Mouse (Mus musculus) liver, embryonic 13.5 days (tissue): ENCODE results near the gene Ric3. TPM values are rescaled to one million over a fixed set of nuclear protein-coding genes. Genes with fewer than 3 reads are reported as not detected.
A peak's percentile ranks its signal among the peaks of the same experiment; 100 is the strongest.

Source experiments
- ATAC-seq: fragments of 200-750 bp; cut with Nextera tagmentation; 2 replicates; pipeline ENCODE4 v1.8.0; 2017; ENCODE audit warnings: low read depth, mild to moderate bottlenecking, moderate number of reproducible peaks, moderate library complexity
- DNase-seq: peaks from one replicate; pipeline ENCODE4 v3.0.0; 2022
- H3K27ac ChIP-seq: fragments of 300-500 bp; sonication (generic); 2 replicates; pipeline ENCODE4 v1.5.1; 2015; ENCODE audit warnings: moderate library complexity, mild to moderate bottlenecking, inconsistent platforms
- H3K27me3 ChIP-seq: fragments of 300-500 bp; sonication (generic); 2 replicates; pipeline ENCODE4 v1.6.1; 2015; ENCODE audit warnings: mild to moderate bottlenecking, inconsistent platforms
- H3K36me3 ChIP-seq: fragments of 300-500 bp; sonication (generic); 2 replicates; pipeline ENCODE4 v1.6.1; 2015; ENCODE audit warnings: mild to moderate bottlenecking, inconsistent platforms
- H3K4me1 ChIP-seq: fragments of 300-500 bp; sonication (generic); replicated peaks from 2 replicates; pipeline ENCODE4 v1.6.1; 2015; ENCODE audit warnings: inconsistent platforms
- H3K4me2 ChIP-seq: fragments of 300-500 bp; sonication (generic); 2 replicates; pipeline ENCODE4 v1.6.1; 2015; ENCODE audit warnings: inconsistent platforms, mild to moderate bottlenecking, moderate library complexity
- H3K4me3 ChIP-seq: fragments of 300-500 bp; sonication (generic); replicated peaks from 2 replicates; pipeline ENCODE4 v1.5.1; 2015; ENCODE audit warnings: mild to moderate bottlenecking, inconsistent platforms
- H3K9ac ChIP-seq: fragments of 300-500 bp; sonication (generic); 2 replicates; pipeline ENCODE4 v1.6.1; 2015; ENCODE audit warnings: mild to moderate bottlenecking, inconsistent platforms
- H3K9me3 ChIP-seq: fragments of 300-500 bp; sonication (generic); replicated peaks from 2 replicates; pipeline ENCODE4 v1.6.1; 2016; ENCODE audit warnings: inconsistent platforms
- WGBS: fragments of 180-500 bp; shearing (Covaris S2); methylation state at CpG from one replicate; pipeline ENCODE4 v1.1.7; 2015; ENCODE audit not compliant: insufficient replicate concordance; 5-methylcytosine and 5-hydroxymethylcytosine counted together
- polyA plus RNA-seq: library from polyadenylated mRNA; unstranded; fragments of >200 nt; fragmentation: Nextera tagmentation; extraction: Ambion mirVana; gene quantifications from 2 replicates; pipeline ENCODE4 v1.2.1, GENCODE M21; 2015

Gene Ric3
- polyA plus RNA-seq, 1 experiment from 2014 or later: 0.73 TPM

DNA sequence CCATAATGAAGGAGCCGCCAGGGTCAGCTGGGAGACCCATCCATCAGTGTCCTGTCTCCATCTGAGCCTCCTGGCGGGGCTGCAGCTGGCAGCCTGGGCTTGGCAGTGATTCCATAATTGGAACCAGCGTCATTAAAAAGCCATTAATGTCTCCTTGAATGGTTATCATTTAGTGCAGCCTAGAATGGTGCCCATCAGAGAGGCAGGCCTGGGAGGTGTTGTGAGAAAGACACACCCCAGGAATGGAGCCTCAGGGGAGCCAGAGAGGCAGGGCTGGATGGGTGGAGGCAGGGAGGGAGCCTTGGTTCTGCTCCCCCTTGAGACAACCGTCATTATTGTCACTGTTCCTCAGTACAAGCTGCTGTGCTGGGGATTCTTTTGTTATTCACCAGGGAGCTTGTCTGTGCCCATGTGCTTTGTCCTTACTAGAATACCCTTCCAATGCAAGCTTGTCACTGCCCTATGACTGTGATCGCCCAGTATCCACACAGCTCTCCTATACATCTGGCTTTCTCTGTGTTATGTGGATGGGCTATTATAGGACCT, 66.7 kb downstream of the Ric3 start:
- Histone ChIP-seq H3K4me3 (no peak overlapping the region), H3K27me3 (peaks cover 20% of the 10 kb centered on the region), H3K9ac (no peak overlapping the region), H3K4me2 (no peak overlapping the region), H3K36me3 (no peaks in the 10 kb centered on the region), H3K4me1 (no peaks in the 10 kb centered on the region), H3K9me3 (no peaks in the 10 kb centered on the region), H3K27ac (no peak overlapping the region)
- DNase-seq (no peak), ATAC-seq (no peak)
- 55% methylated on average over 5 of the region's 5 CpGs for WGBS

DNA sequence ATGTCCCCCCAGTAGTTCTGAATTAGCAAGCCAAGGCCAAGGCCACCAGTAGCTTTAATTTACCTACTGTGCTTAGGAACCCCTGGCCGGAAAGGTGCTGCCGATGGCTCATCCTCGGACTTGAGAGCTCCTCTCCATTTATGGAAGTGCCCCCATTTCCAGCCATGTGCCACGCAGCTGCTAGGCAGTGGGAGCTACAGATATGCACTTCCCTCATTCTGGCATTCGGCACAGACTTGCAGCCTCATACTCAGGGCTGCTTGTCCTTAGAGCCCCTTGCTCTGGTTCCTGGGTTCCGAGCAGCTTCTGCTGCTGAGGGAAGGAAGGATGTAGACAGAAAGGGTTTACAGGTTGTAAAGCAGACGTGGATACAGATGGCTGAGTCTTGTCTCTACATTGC, 68.3 kb downstream of the Ric3 start:
- Histone ChIP-seq H3K9me3 (no peaks in the 10 kb centered on the region), H3K9ac (no peak overlapping the region), H3K27me3 (peaks cover 36% of the 10 kb centered on the region), H3K4me3 (no peak overlapping the region), H3K36me3 (no peaks in the 10 kb centered on the region), H3K4me1 (no peaks in the 10 kb centered on the region), H3K27ac (no peak overlapping the region), H3K4me2 (no peak overlapping the region)
- ATAC-seq: no peak
- WGBS: 53% methylated on average over 7 of the region's 7 CpGs
- no peak for DNase-seq

DNA sequence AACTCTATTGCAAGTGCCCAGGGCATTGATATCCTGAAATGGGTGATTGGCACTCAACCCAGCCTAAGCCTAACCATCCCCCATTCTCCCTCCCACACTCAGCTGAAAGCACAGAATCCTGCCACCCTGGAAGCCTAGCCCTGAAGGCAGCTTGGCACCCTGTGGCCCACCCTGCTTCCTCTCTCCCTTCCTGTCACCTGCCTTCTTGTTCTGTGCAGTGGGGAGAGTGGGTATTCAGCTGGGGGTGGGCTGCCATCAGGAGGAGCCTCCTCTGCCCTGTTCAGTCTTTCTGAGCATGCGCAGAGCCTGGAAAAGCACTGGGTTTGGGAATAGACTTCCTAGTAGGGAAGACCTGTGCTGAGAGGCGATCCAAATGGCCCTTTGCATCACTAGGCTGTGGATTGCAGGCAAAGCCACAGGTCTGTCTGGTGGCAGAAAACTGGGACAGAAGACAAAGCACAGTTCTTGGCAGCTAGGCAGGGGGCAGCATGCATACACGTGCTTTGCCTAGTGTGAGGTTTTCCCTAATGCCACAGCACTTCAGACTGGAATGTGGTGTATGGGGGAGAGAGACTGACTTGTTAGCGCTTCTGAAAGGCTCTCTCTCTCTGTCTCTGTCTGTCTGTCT, 70.0 kb downstream of the Ric3 start:
- WGBS: 41% methylated on average over 4 of the region's 4 CpGs

DNA sequence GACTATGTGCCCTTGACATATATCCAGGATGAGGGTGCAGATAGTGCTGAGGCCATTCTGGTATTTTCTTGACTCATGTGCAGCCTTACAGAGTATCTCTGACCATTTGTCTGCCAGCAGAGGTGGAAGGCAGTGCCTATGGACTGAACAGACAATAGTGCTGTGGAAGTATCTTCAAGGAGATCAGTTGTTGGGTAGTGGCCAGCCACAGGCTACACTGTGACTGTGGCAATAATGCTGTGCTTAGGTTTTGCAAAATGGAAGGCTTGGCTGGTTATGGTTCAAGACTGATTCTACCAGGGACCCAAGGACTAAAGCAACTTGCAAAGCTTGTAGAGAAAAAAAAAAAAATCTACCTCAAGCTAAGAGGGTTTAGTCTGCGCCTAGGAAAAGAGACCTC, 70.6 kb downstream of the Ric3 start:
- H3K9me3 ChIP-seq: no peaks in the 10 kb centered on the region
- no peak overlapping the region for H3K9ac ChIP-seq
- H3K4me1 ChIP-seq: no peaks in the 10 kb centered on the region
- no peaks in the 10 kb centered on the region for H3K36me3 ChIP-seq
- H3K27ac ChIP-seq: no peak overlapping the region
- no peak overlapping the region for H3K4me2 ChIP-seq
- no peak overlapping the region for H3K4me3 ChIP-seq
- peaks cover 54% of the 10 kb centered on the region for H3K27me3 ChIP-seq
- 48% methylated on average over 1 of the region's 1 CpGs for WGBS
- ATAC-seq (no peak), DNase-seq (no peak)

More for the DNA sequence above, 70.0 kb downstream of the Ric3 start:
- Histone ChIP-seq H3K27ac (no peak overlapping the region), H3K9ac (no peak overlapping the region), H3K36me3 (no peaks in the 10 kb centered on the region), H3K4me3 (no peak overlapping the region), H3K9me3 (no peaks in the 10 kb centered on the region), H3K27me3 (peaks cover 49% of the 10 kb centered on the region), H3K4me2 (no peak overlapping the region), H3K4me1 (no peaks in the 10 kb centered on the region)
- ATAC-seq (no peak), DNase-seq (no peak)

DNA sequence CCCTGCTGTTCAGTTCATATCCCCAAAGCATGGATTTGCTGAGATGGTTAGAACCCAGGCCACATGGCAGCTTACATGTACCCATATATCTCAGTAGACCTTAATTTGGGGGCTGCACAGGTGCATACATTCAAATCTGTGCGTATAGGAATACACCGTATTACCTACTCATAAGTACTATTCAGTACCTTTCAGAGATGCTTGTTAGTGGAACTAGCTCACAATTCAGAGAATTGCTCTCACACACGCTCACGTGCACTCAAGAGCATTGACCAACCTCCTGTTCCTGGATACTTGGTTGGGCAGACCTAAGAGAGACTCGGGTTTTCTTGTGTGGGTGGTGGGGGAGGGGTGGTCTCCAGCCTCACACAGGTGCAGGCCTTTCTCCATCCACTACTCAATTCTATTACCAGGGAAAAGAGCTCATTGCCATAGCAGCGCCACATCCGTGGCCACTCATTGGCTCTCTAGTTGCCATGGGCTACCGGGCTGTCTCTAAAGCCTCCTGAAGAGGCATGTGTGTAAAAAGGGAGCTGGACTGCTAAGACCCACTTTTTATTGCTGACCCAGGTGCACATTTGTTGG, 71.4 kb downstream of the Ric3 start:
- H3K4me2 ChIP-seq: no peak overlapping the region
- H3K4me1 ChIP-seq: no peaks in the 10 kb centered on the region
- H3K27ac ChIP-seq: no peak overlapping the region
- 50% methylated on average over 8 of the region's 8 CpGs for WGBS
- no peak overlapping the region for H3K9ac ChIP-seq
- no peaks in the 10 kb centered on the region for H3K9me3 ChIP-seq
- peaks cover 55% of the 10 kb centered on the region for H3K27me3 ChIP-seq
- H3K4me3 ChIP-seq: no peak overlapping the region
- DNase-seq: no peak
- ATAC-seq: no peak
- no peaks in the 10 kb centered on the region for H3K36me3 ChIP-seq

DNA sequence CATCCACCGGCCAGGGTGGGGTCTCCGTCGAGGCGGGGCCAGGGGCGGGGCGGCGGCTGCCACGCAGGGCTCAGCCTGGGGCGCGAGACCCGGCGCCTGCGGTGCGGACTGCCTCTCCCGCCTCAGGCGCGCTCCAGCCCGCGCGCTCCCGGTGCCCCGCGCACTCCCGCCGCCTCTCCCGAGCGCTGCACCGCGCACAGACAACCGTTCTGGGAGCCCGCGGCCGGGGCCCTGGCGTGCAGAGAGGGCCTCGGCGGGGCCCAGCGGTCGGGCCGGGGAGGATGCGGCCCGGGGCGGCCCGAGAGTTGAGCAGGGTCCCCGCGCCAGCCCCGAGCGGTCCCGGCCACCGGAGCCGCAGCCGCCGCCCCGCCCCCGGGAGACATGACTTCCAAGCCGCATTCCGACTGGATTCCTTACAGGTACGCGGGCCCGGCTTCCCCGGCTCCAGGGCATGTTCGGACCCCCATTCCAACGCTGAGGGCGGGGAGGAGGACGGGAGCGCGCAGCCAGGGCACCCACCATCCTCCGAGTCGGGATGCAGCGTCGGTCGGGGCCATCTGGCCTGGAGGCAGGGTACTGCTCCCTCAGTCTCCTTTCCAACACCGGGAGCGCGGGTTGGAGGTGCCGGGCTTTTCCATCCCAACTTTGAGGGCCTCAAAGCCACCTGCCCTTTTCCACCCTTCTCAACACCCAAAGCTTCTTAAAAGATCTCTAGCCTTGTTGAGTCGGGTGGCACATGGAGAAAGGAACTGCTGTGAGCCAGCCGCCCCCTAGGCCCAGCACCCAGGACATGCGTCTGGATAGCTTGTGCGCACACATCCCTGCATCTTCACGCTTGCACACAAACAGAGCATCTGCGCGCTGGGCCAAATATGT, 72.2 kb downstream of the Ric3 start:
- 4% methylated on average over 79 of the region's 82 CpGs for WGBS
- no peak overlapping the region for H3K9ac ChIP-seq
- peaks cover 55% of the 10 kb centered on the region for H3K27me3 ChIP-seq
- no peaks in the 10 kb centered on the region for H3K9me3 ChIP-seq
- no peak overlapping the region for H3K27ac ChIP-seq
- DNase-seq (no peak), ATAC-seq (no peak)
- H3K36me3 ChIP-seq: no peaks in the 10 kb centered on the region
- peak overlapping the region; percentile 56 for H3K4me2 ChIP-seq
- H3K4me3 ChIP-seq: peak overlapping the region; percentile 43
- no peaks in the 10 kb centered on the region for H3K4me1 ChIP-seq

DNA sequence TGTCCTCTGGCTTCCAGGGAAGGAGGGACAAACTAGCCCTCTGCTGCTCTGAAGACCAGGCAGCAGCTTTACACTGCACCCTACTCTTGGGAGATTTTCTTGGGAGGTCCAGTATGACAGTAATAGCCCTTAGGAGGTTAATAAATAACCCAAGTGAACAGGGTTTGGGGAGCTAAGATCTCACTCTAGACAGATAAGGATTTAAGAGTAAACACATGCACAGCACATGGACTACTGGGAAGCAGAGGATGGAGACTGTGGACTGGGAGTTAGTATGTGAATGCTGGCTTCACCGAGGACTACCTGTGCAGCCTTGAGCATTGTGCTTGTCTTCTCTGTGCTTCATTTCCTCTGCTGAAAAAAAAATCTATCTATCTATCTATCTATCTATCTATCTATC, 73.9 kb downstream of the Ric3 start:
- Histone ChIP-seq H3K36me3 (no peaks in the 10 kb centered on the region), H3K4me3 (no peak overlapping the region), H3K4me2 (no peak overlapping the region), H3K4me1 (no peaks in the 10 kb centered on the region), H3K27ac (no peak overlapping the region), H3K9ac (no peak overlapping the region), H3K9me3 (no peaks in the 10 kb centered on the region), H3K27me3 (peaks cover 55% of the 10 kb centered on the region)
- WGBS: 56% methylated on average over 1 of the region's 1 CpGs
- ATAC-seq (no peak), DNase-seq (no peak)

DNA sequence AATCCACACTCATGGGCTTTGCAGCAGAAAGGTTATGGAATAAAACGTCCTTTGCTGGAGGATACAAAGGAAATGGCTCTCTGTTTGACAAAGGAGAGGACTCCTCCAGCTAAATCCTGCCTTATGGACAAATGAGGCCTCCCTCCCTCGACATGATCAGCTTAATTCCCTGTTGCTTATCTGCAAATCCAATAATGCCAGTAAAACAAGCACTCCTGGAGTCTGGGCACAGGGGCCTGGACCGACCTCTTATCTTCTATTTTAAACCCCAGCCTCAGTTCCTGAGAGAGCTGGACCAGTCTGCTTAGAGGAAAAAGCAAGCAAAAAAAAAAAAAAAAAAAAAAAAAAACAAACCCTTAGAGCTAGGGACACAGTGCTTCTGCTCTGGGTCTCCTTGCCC, 79.5 kb downstream of the Ric3 start:
- Histone ChIP-seq H3K4me1 (no peaks in the 10 kb centered on the region), H3K27ac (no peak overlapping the region), H3K4me2 (no peak overlapping the region), H3K27me3 (peaks cover 7% of the 10 kb centered on the region; the same call in 1 of the 2 replicates), H3K4me3 (no peak overlapping the region), H3K9me3 (no peaks in the 10 kb centered on the region), H3K36me3 (no peaks in the 10 kb centered on the region), H3K9ac (no peak overlapping the region)
- 26% methylated on average over 3 of the region's 3 CpGs for WGBS
- DNase-seq: no peak
- ATAC-seq: no peak

DNA sequence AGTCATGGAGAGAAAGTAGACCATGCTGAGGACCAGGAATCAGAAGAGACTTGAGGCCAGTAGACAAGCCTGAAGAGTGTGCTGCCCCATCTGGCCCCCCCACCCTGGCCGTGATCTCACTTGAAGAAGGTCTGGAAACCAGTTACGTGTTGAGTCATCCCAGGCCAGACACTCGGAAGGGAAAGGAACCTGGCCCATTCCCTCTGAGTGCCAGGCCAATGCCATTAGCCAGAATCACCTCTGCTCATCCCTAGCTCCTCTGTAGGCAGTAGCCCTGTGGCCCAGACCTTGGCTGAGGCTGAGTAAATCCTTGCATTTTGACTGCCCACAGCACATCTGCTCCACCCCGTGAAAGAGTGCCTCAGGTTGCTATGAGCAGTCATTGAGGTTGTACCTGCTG, 81.2 kb downstream of the Ric3 start:
- H3K36me3 ChIP-seq: no peaks in the 10 kb centered on the region
- no peak overlapping the region for H3K4me2 ChIP-seq
- DNase-seq (no peak), ATAC-seq (no peak)
- H3K9ac ChIP-seq: no peak overlapping the region
- H3K27ac ChIP-seq: no peak overlapping the region
- WGBS: 58% methylated on average over 4 of the region's 4 CpGs
- H3K9me3 ChIP-seq: no peaks in the 10 kb centered on the region
- no peaks in the 10 kb centered on the region for H3K4me1 ChIP-seq
- no peak overlapping the region for H3K4me3 ChIP-seq
- H3K27me3 ChIP-seq: no peaks in the 10 kb centered on the region

DNA sequence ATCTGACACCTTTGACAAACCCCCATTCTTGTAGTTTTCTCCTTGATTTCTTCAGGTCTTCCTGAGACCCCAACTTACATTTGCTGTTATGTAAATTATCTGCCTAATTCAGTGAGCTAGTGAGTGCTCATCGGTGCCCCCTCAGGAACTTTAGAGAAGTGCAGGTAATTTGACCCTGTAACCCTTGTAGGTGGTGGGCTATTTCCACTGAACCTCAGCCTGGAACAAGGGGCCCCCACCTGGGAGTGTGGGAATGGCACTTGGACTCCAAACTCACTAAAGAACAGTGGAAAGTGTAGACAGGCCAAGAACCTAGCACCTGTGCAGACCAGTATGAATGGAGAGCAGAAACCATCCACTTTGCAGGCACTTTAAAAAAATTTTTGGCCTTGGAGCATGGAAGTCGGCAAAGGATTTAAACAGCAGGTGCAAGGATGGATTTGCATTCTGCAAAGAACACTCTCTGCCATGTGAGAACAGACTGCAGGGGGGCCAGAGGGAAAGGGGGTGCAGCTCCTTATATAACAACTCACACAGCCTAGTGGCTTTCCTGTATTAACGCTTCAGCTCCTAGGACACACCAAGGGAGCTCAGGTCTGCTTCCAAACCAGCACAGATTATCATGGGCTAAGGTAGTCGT, 82.7 kb downstream of the Ric3 start:
- Histone ChIP-seq H3K4me3 (no peak overlapping the region), H3K27me3 (no peaks in the 10 kb centered on the region), H3K27ac (no peak overlapping the region), H3K4me2 (no peak overlapping the region), H3K9me3 (no peaks in the 10 kb centered on the region), H3K9ac (no peak overlapping the region), H3K4me1 (no peaks in the 10 kb centered on the region), H3K36me3 (no peaks in the 10 kb centered on the region)
- WGBS: 36% methylated on average over 4 of the region's 4 CpGs
- ATAC-seq (no peak), DNase-seq (no peak)

DNA sequence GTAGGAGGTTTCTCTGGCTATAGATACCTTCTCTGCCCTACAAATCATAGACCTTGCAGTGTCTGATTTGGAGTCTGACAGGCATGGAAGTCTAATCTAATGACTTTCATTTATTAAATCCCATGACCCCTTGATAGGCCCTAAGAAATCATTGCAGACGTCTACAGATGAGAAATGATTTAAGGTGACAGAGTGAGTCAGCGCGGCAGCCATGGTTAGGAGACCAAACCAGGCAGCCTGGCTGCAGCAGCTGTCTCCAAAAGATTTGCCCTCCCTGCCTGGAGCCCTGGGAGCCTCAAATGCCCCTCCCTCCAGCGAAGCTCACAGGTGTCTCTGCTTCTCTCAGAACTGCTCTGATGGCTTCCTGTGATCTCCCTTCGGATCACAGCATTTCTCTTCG, 87.0 kb downstream of the Ric3 start:
- no peak overlapping the region for H3K4me3 ChIP-seq
- WGBS: 56% methylated on average over 6 of the region's 6 CpGs
- H3K4me2 ChIP-seq: no peak overlapping the region
- ATAC-seq (no peak), DNase-seq (no peak)
- no peaks in the 10 kb centered on the region for H3K27me3 ChIP-seq
- no peak overlapping the region for H3K9ac ChIP-seq
- no peaks in the 10 kb centered on the region for H3K36me3 ChIP-seq
- no peak overlapping the region for H3K27ac ChIP-seq
- H3K9me3 ChIP-seq: no peaks in the 10 kb centered on the region
- H3K4me1 ChIP-seq: no peaks in the 10 kb centered on the region
